Mouse (Mus musculus) testis, adult 2 months (tissue): Measurements from ENCODE around the gene Abr.

ENCODE experiments used
- CTCF ChIP-seq: fragments of 200-500 bp; IDR thresholded peaks from 2 replicates; pipeline ENCODE4 v1.5.1; 2012; ENCODE audit warnings: low read depth, mild to moderate bottlenecking, inconsistent platforms, low read length, moderate library complexity; ENCODE audit not compliant: control insufficient read depth, insufficient read depth, insufficient replicate concordance
- POLR2A ChIP-seq: fragments of 200-500 bp; IDR thresholded peaks from 2 replicates; pipeline ENCODE4 v1.6.1; 2012; ENCODE audit warnings: low read depth, mild to moderate bottlenecking, inconsistent platforms, low read length, moderate library complexity; ENCODE audit not compliant: control insufficient read depth

- no peak for TF ChIP-seq CTCF
- no peak for TF ChIP-seq POLR2A
Measured at GRCm38 (mm10) chr11:76622152-76622565, at the start of gene Abr.
